Mouse (Mus musculus) brown adipose tissue, adult 24 weeks (tissue): ENCODE data around the gene Gm17660. TPM values are rescaled to one million over a fixed set of nuclear protein-coding genes. Genes with fewer than 3 reads are reported as not detected.
A peak's percentile ranks its signal among the peaks of the same experiment; 100 is the strongest.

Experiments
- H3K27ac ChIP-seq: fragments of 200-500 bp; replicated peaks from 2 replicates; pipeline ENCODE4 v1.5.1; 2012; ENCODE audit warnings: low read depth, mild to moderate bottlenecking, low read length
- H3K4me1 ChIP-seq: fragments of 200-500 bp; 2 replicates; pipeline ENCODE4 v1.6.1; 2012; ENCODE audit warnings: low read length, mixed read lengths; ENCODE audit not compliant: control insufficient read depth, insufficient read depth, insufficient read length
- H3K4me3 ChIP-seq: fragments of 200-500 bp; 2 replicates; pipeline ENCODE4 v1.5.1; 2012; ENCODE audit warnings: low read depth, mild to moderate bottlenecking, low read length, moderate library complexity; ENCODE audit not compliant: insufficient read depth
- polyA plus RNA-seq: library from polyadenylated mRNA; stranded (reverse); fragments of >200 nt; gene quantifications from 2 replicates; pipeline ENCODE4 v1.2.4, GENCODE M21; 2012; ENCODE audit not compliant: missing spikeins, insufficient read depth, insufficient read length

Gene Gm17660
- polyA plus RNA-seq, 1 experiment = not detected

GRCm38 (mm10) chr5:104061936-104062772 lies 15.3 kb downstream of the Gm17660 start:
- Histone ChIP-seq H3K27ac (no peak overlapping the region), H3K4me3 (no peak overlapping the region), H3K4me1 (no peaks in the 10 kb centered on the region)

DNA sequence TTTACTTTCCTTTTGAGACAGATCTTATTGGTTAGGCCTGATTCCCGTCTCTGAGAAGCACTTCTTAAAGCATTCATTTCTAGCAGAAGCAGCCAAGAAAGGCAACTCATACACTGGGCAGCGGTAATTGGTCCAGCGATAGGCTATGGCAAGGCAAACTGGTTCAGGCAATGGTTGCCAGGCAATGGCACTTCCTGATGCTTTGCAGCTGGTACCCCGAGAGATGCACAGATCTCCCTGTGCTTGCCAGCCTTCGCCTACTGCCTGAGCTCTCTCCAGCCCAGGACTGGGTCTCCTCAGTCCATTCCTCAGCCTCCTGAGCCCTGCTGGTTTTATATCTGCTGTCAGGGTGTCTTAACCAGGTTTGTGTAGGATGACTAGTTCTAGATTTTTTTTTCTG lies 17.0 kb downstream of the Gm17660 start:
- Histone ChIP-seq H3K4me1 (no peaks in the 10 kb centered on the region), H3K4me3 (no peak overlapping the region), H3K27ac (no peak overlapping the region)

GRCm38 (mm10) chr5:104059628-104060027 lies 17.8 kb downstream of the Gm17660 start:
- Histone ChIP-seq H3K27ac (no peak overlapping the region), H3K4me3 (no peak overlapping the region), H3K4me1 (no peaks in the 10 kb centered on the region)

GRCm38 (mm10) chr5:104058021-104058420 lies 19.4 kb downstream of the Gm17660 start:
- Histone ChIP-seq H3K4me1 (no peaks in the 10 kb centered on the region), H3K27ac (no peak overlapping the region)

GRCm38 (mm10) chr5:104056295-104056694 lies 21.1 kb downstream of the Gm17660 start:
- Histone ChIP-seq H3K4me1 (no peaks in the 10 kb centered on the region), H3K27ac (no peak overlapping the region), H3K4me3 (no peak overlapping the region)

More at GRCm38 (mm10) chr5:104058021-104058420, 19.4 kb downstream of the Gm17660 start:
- H3K4me3 ChIP-seq = no peak overlapping the region

DNA sequence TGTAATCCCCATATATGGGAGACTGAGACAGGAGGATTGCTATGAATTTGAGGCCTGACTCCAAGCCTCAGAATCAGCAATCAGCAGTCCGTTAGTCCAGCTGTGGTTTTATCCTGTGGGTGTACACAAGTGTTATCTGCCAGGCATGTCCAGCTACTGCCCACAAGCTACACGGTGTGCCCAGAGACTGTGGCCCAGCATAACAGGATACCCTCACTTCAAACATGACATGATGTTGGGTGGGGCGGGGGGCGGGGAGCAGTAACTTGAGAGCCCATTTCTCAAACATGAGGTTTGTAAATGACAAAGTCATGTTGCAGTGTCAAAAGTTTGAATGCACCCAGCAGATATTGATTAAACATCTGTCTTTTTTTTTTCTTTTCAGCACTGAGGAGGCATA lies 21.6 kb downstream of the Gm17660 start:
- no peaks in the 10 kb centered on the region for H3K4me1 ChIP-seq

DNA sequence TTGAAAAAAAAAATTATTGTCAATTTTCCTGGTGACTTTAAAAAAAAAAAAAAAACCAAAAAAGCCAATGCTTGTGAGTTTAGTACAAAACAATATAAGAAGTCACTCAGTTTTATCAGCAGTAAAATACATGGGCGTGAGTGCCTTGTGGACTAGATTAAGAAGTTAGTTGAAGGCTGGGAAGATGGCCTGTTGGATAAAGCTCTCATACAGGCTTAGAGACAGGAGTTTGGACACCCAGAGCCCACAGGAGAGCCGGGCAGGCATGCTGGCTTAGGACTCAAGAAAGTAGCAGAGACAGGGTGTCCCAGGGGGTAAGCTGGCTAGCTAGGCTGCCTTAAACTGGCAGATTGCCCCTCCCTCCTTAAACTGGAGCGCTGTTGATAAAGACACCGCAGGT lies 22.5 kb downstream of the Gm17660 start:
- Histone ChIP-seq H3K4me3 (no peak overlapping the region), H3K4me1 (no peaks in the 10 kb centered on the region), H3K27ac (no peak overlapping the region)

More for the DNA sequence above, 21.6 kb downstream of the Gm17660 start:
- no peak overlapping the region for H3K4me3 ChIP-seq
- H3K27ac ChIP-seq = no peak overlapping the region

- no peak overlapping the region for H3K27ac ChIP-seq
- H3K4me1 ChIP-seq = no peaks in the 10 kb centered on the region
- H3K4me3 ChIP-seq = no peak overlapping the region
These were observed 24.5 kb downstream of the Gm17660 start for GRCm38 (mm10) chr5:104052956-104053355.

DNA sequence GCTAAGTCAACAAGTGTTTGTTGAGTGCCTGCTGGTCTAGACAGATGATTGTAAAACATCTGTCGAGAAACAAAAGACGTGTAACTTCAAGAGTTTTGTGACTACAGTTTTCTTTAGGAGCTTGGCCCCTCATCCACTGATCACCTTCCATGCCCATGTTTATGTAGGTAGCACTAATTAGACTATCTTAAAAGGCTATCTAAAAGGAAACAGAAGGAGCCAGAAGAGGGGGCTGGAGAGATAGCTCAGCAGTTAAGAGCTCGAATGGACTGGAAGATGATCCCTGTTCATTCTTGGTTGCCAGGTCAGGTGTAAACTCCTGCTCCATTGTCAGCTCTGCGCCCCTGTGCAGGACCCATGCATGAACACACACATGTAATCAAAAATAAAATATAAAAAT lies 29.3 kb downstream of the Gm17660 start:
- Histone ChIP-seq H3K27ac (peak overlapping the region; percentile 86; the same call in 1 of the 2 replicates), H3K4me3 (peak overlapping the region; percentile 78; the same call in 1 of the 2 replicates), H3K4me1 (peaks cover 7% of the 10 kb centered on the region; the same call in 1 of the 2 replicates)

- H3K27ac ChIP-seq = peak overlapping the region; percentile 86
- peak overlapping the region; percentile 78 for H3K4me3 ChIP-seq
- H3K4me1 ChIP-seq = peaks cover 7% of the 10 kb centered on the region; the same call in 1 of the 2 replicates
These were observed 30.0 kb downstream of the Gm17660 start for GRCm38 (mm10) chr5:104047200-104048105.

- peak within 1 kb of the TSS; percentile 78 for H3K4me3 ChIP-seq
- H3K27ac ChIP-seq = peak within 1 kb of the TSS; percentile 95
- H3K4me1 ChIP-seq = peaks cover 7% of the 10 kb centered on the region; the same call in 1 of the 2 replicates
These were observed 30.9 kb downstream of the Gm17660 start, which contains the start of gene Nudt9 for GRCm38 (mm10) chr5:104046256-104047199. TSS of gene Nudt9 (plus strand) at chr5:104046306.

DNA sequence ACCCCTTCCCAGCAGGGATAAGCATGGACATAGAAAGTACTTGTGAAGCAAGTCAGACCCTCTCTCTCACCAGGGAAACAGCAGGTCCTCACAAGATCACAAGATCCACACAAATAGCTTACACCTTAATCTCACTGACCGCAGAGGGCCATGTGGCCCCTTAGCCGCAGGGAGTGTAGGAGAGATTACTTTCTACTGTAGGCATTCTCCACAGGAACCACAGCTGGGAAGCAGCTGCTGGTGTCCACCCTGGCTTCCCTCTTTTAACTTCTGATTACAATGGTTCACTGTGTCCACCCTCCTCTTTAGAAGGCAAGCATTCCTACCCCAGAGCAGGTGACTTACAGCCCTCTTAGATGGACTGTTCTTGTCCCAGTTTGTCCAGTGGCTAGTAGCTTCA lies 33.7 kb downstream of the Gm17660 start:
- Histone ChIP-seq H3K27ac (no peak overlapping the region), H3K4me3 (no peak overlapping the region), H3K4me1 (peaks cover 7% of the 10 kb centered on the region; the same call in 1 of the 2 replicates)

- Histone ChIP-seq H3K27ac (no peak overlapping the region), H3K4me3 (no peak overlapping the region), H3K4me1 (peaks cover 7% of the 10 kb centered on the region; the same call in 1 of the 2 replicates)
These were observed 34.5 kb downstream of the Gm17660 start for GRCm38 (mm10) chr5:104042906-104043305.
